Mouse (Mus musculus) heart, postnatal 25 days (tissue): ENCODE measurements at regions not wholly inside any gene's neighbourhood (a gene's known extent, or its start where the extent isn't known, plus 50 kb on each side); places are given as distances from the start of the nearest gene placed in this dataset.

ENCODE experiments used
- DNase-seq: peaks from one replicate; pipeline ENCODE4 v3.0.0; 2022; ENCODE audit warnings: low spot score
- intact Hi-C: fragments of 180-260 bp; cut with DNase I; formaldehyde crosslinking; loops from one replicate; pipeline ENCODE4 v1.15.1; 2025

- intact Hi-C loops, result no loop called here
- DNase-seq, result no peak
Observed at GRCm38 (mm10) chr1:184425694-184426093, 306.7 kb downstream of the Hlx start.

DNA sequence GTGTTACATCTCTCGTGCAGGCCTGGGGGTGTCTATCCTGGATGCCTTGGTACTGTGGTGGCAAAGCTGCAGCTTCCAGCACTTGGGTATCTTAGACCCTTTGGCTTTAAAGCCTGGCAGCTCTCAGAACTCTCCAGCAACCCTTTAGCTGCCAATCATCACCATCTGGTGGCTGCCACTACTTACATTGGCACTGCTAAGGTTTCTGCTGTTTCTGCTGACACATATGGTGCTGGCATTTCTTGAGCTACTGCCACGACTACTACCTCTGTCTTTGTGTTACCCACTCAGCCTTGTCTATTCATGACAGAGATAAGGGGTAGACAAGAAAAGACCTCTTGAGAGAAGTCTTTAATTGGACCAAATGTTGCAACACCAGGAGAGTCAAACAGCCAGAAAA lies 308.4 kb downstream of the Hlx start:
- intact Hi-C loops, result no loop called here
- no peak for DNase-seq

- intact Hi-C loops, result no loop called here
- no peak for DNase-seq
Observed at GRCm38 (mm10) chr1:184412596-184412995, 319.8 kb downstream of the Hlx start.

DNA sequence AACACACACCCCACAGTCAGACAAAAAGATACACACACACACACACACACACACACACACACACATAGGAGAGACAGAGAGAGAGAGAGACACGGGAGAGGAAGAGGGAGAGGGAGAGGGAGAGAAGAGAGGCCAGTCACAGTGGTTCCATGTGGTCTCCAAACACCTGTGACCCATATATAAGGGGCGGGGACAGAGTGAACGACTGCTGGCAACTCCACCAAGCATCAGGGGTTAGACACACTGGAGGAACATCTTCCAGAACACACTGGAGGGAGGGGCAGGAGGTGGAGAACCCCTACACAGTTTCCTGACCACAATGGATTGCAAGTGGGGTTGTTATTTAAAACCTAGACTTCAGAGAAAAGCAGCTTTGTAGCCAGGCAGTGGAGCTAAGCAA lies 321.4 kb downstream of the Hlx start:
- DNase-seq, result no peak
- intact Hi-C loops, result no loop called here

DNA sequence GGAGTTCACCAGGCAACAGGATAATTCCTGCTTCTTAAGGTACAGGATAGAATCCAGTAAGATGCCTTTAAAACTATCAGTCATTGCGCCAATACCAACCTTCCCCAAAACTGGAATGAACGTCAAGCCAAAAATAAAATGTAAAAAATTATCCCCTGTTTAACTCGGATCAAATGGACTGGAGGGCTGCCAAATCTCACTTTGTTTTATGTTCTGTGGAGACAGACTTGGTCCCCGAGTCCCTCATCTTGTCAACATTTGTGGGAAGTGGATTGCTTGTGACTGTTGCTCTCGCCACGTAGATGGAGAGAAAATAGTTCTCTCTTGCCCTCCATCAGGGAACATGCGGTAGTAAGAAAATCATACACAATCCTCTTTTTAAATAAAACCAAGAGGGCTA lies 322.4 kb downstream of the Hlx start:
- intact Hi-C loops, result no loop called here
- no peak for DNase-seq

- no peak for DNase-seq
- intact Hi-C loops, result no loop called here
Observed at GRCm38 (mm10) chr1:184402985-184403384, 329.4 kb downstream of the Hlx start.

DNA sequence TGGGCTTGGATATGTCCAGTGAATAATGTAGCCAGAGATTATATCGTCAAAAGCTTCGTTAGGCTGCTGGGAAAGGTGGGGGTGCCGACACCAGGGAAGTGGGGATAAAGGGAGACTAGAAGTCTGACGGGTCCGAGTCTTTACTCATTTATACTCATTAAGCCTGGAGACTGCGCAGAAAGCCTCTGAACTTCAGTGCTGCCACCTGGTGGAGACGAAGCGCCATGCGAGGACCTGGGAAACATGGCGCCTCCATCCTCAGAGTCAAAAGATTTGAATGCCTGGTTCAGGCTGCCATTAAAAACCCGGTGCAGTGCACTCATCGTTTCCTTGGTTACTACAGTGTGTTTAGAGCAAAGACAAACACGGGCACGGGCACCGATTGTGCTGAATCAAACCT lies 337.2 kb downstream of the Hlx start:
- intact Hi-C loops, result loop anchor here (1.0 to 5.0 kb wide), 2 partner anchors 129 to 342 kb away; no protein-coding TSS in a partner anchor
- peak; percentile 31 for DNase-seq

DNA sequence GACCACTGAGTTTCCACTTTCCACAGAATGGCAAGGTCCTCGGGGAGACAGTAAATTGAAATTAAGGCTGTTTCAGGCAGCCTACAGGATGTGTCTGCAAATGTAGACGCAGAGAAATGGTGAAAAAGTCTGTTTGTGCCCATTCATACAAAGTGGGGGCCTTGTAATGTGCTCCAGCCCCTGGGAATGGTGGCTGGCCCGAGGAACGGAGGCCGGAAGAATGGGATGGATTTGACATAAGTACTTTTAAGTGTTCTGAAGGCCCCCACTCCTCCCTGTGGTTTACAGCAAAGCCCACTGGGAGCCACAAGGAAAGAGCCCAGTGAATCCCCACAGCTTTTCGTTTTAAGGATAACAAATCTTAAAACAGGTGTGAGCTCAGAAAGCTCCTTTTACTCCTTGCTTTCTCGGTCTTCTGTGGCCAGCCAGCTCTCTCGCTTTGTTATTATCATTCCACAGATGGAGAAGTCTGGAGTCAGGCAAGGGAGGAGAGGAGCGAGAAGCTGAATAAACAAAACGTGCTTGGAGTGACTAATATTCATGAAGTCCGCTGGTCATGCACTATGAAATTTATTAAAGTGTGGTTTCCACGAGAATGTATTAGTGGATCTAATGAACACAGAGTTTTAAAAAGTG lies 337.7 kb downstream of the Hlx start:
- DNase-seq, result no peak
- intact Hi-C loops, result loop anchor here (1.0 to 5.0 kb wide), 2 partner anchors 128 to 343 kb away; no protein-coding TSS in a partner anchor

DNA sequence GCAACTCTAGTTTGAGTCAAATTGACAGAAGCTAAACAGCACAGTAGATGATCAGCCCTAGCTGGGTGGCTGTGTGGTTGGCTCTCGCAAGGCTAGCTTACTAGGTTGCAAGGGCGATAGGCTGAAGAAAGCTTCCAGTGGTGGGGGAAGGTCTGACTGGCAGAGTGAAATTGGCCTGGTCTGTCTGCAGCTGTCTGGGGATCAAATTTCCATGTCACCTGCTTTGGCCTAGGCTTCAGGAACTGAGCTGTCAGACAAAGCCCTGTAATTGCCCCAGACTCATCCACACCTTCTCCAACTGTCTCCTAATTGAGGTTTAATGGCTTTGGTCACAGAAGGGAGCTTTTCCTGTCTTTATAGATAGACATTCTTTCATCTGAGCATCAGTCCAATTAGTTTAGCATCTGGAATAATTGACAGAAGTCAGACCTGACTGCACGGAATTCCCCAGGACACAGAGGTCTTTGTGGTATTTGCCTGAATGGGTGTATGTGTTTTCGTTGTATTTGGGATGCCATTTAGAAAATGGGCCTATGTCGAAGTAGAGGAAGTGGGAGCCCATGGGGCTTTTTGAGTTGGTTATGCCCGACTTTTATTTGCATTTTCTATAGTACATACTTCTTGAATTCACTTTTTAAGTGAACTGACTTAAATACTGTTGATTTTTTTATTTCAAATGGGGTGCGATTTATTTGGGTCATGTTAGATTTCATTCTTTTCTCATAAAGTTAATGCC lies 348.2 kb downstream of the Hlx start:
- no peak for DNase-seq
- intact Hi-C loops, result loop anchor here (5.0 kb wide), 1 partner anchor 353 kb away; no protein-coding TSS in a partner anchor

GRCm38 (mm10) chr1:184378665-184379064 lies 344.6 kb upstream of the 1700056E22Rik start:
- intact Hi-C loops, result no loop called here

GRCm38 (mm10) chr1:184365026-184365425 lies 330.9 kb upstream of the 1700056E22Rik start:
- no peak for DNase-seq
- intact Hi-C loops, result no loop called here

More at GRCm38 (mm10) chr1:184378665-184379064, 344.6 kb upstream of the 1700056E22Rik start:
- no peak for DNase-seq

- no peak for DNase-seq
- intact Hi-C loops, result no loop called here
Observed at GRCm38 (mm10) chr1:184358226-184358568, 324.1 kb upstream of the 1700056E22Rik start.

GRCm38 (mm10) chr1:184357474-184358225 lies 323.5 kb upstream of the 1700056E22Rik start:
- DNase-seq, result no peak

DNA sequence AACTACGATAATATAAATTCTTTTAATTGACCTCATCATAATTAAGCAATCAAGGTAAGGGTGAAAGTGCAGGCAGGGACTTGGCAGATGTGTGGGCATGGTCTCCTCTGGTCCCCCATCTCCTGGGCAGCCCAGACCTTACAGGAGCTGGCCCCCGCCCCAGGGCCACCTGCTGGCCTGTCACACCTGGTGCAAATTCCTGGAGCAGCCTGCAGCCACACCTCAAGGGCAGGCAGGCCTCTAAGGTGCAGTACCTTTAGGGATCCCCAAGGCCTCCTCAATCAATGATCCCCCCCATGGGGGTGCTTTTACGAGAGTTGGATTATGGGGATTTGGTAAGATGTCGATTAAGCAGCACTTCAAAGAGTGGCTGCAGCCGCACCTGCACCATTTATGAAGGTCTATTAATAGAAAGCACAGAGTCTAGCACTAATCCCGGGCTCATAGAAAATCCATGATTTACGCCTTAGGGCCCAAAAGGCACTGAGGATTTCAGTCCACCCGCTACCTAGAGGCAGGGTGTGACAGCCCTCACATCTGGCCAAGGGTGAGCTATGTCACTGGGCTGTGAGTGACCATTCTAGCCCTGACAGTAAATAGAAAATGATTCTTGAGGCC lies 319.8 kb upstream of the 1700056E22Rik start:
- DNase-seq, result no peak
- intact Hi-C loops, result no loop called here

More at GRCm38 (mm10) chr1:184357474-184358225, 323.5 kb upstream of the 1700056E22Rik start:
- intact Hi-C loops, result no loop called here

GRCm38 (mm10) chr1:184351760-184352159 lies 317.7 kb upstream of the 1700056E22Rik start:
- DNase-seq, result no peak
- intact Hi-C loops, result no loop called here

DNA sequence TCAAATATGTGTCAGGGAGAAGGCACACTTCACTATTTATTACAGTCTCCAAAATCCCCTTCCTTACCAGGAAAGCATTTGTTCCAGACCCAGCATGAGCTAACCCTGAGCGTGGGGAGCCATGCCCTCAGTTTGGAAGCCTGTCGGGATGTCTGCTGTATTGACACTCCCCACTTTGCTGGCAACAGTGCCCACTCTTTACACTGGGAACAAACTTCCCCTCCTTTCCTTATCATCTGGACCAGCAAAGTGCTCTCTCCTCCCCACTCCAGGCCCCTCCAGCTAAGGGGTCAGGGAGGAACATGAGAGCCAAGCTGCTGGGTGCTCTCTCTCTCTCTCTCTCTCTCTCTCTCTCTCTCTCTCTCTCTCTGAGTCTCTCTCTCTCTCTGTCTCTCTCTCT lies 310.7 kb upstream of the 1700056E22Rik start:
- intact Hi-C loops, result no loop called here
- no peak for DNase-seq

GRCm38 (mm10) chr1:184335952-184336351 lies 301.9 kb upstream of the 1700056E22Rik start:
- DNase-seq, result no peak

GRCm38 (mm10) chr1:184335281-184335680 lies 301.2 kb upstream of the 1700056E22Rik start:
- no peak for DNase-seq
- intact Hi-C loops, result no loop called here

More at GRCm38 (mm10) chr1:184335952-184336351, 301.9 kb upstream of the 1700056E22Rik start:
- intact Hi-C loops, result no loop called here

- no peak for DNase-seq
- intact Hi-C loops, result no loop called here
Observed at GRCm38 (mm10) chr1:184334818-184335217, 300.7 kb upstream of the 1700056E22Rik start.

DNA sequence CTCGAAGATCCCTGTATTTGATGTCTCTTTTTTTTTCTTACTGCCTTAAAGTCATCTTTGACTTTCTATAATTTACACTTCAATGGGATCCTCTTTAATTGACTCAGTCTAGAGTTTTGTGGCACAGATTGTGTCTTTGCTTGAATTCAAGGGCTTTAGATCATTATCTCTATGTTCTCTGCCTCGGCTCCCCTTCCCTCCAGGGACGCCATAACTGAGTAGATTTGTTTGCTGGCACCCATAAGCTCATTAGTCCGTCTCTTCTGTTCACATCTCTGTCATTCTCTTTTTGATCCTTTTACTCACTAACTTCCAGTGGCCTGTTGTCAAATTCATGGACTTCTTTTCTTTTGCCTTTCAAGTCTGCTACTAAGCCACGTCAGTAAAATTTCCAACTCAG lies 299.0 kb upstream of the 1700056E22Rik start:
- DNase-seq, result no peak
- intact Hi-C loops, result no loop called here
